Mouse (Mus musculus) liver, embryonic 16.5 days (tissue): Measurements from ENCODE around the gene Mat1a. TPM values are rescaled to one million over a fixed set of nuclear protein-coding genes. Genes with fewer than 3 reads are reported as not detected.

Source experiments
- ATAC-seq: fragments of 200-750 bp; cut with Nextera tagmentation; 2 replicates; pipeline ENCODE4 v1.8.0; 2017; ENCODE audit warnings: low read depth, mild to moderate bottlenecking, moderate number of reproducible peaks, moderate library complexity
- H3K27ac ChIP-seq: fragments of 300-500 bp; sonication (generic); 2 replicates; pipeline ENCODE4 v1.5.1; 2014; ENCODE audit warnings: mild to moderate bottlenecking, low read length
- H3K27me3 ChIP-seq: fragments of 300-500 bp; sonication (generic); 2 replicates; pipeline ENCODE4 v1.6.1; 2014; ENCODE audit warnings: low read depth, low read length, mixed read lengths; ENCODE audit not compliant: control insufficient read depth, insufficient read depth
- H3K36me3 ChIP-seq: fragments of 300-500 bp; sonication (generic); 2 replicates; pipeline ENCODE4 v1.6.1; 2014; ENCODE audit warnings: mild to moderate bottlenecking; ENCODE audit not compliant: control insufficient read depth, insufficient read depth
- H3K4me1 ChIP-seq: fragments of 300-500 bp; sonication (generic); 2 replicates; pipeline ENCODE4 v1.6.1; 2014; ENCODE audit warnings: low read depth, low read length, mixed read lengths; ENCODE audit not compliant: control insufficient read depth
- H3K4me2 ChIP-seq: fragments of 300-500 bp; sonication (generic); 2 replicates; pipeline ENCODE4 v1.6.1; 2014; ENCODE audit warnings: low read depth, low read length, mixed read lengths
- H3K4me3 ChIP-seq: fragments of 300-500 bp; sonication (generic); 2 replicates; pipeline ENCODE4 v1.5.1; 2014; ENCODE audit warnings: low read depth, mild to moderate bottlenecking, low read length
- H3K9ac ChIP-seq: fragments of 300-500 bp; sonication (generic); 2 replicates; pipeline ENCODE4 v1.6.1; 2014; ENCODE audit warnings: low read depth, low read length
- H3K9me3 ChIP-seq: fragments of 300-500 bp; sonication (generic); replicated peaks from 2 replicates; pipeline ENCODE4 v1.6.1; 2016; ENCODE audit warnings: low read length; ENCODE audit not compliant: control insufficient read depth
- WGBS: fragments of 180-500 bp; shearing (Covaris S2); extraction: QIAGEN DNeasy Blood & Tissue Kit; methylation state at CpG from one replicate; pipeline ENCODE4 v1.1.7; 2014; ENCODE audit not compliant: insufficient replicate concordance; 5-methylcytosine and 5-hydroxymethylcytosine counted together
- polyA plus RNA-seq: library from polyadenylated mRNA; unstranded; fragments of >200 nt; fragmentation: Nextera tagmentation; extraction: Ambion mirVana; gene quantifications from 2 replicates; pipeline ENCODE4 v1.2.1, GENCODE M21; 2015

The Mat1a gene
- polyA plus RNA-seq, 1 experiment from 2014 or later: 144 TPM

GRCm38 (mm10) chr14:41151220-41151898 lies 46.5 kb downstream of the Mat1a start, which contains the start of gene Mbl1:
Gene Mbl1, plus strand, starts transcription at chr14:41151458.
- no peaks in the 10 kb centered on the region for H3K9me3 ChIP-seq
- H3K4me2 ChIP-seq: peak within 1 kb of the TSS; percentile 22
- H3K9ac ChIP-seq: no peak within 1 kb of the TSS; the same call in 1 of the 2 replicates
- peak within 1 kb of the TSS; percentile 53 for H3K27ac ChIP-seq
- WGBS: 56% methylated on average over 7 of the region's 7 CpGs
- no peaks in the 10 kb centered on the region for H3K27me3 ChIP-seq
- H3K4me1 ChIP-seq: no peaks in the 10 kb centered on the region
- ATAC-seq: peak; percentile 89
- no peaks in the 10 kb centered on the region for H3K36me3 ChIP-seq
- H3K4me3 ChIP-seq: peak within 1 kb of the TSS; percentile 38

DNA sequence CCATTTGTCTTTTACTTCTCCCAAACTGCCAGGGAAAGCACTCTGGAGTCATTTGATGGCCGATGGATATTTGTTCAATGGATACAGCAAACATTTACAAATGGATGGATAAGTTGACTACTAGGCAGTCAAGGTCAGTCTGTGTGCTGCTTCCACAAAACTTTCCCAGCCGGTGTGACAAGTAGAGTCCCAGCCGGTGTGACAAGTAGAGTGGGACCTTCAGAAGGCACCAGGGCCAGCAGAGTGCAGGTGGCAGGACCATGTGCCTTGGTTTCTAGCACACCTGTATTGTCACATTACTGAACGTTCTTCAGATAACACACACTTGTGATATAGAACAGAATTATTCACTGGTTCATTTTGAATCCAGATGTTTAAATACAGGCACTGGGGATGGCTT lies 55.2 kb downstream of the Mat1a start:
- WGBS: 62% methylated on average over 4 of the region's 4 CpGs
- Histone ChIP-seq H3K4me1 (no peaks in the 10 kb centered on the region), H3K36me3 (no peaks in the 10 kb centered on the region), H3K27ac (no peak overlapping the region; the same call in none of the 2 replicates), H3K9me3 (no peaks in the 10 kb centered on the region), H3K4me3 (no peak overlapping the region), H3K4me2 (no peak overlapping the region), H3K27me3 (no peaks in the 10 kb centered on the region), H3K9ac (no peak overlapping the region)
- no peak for ATAC-seq

DNA sequence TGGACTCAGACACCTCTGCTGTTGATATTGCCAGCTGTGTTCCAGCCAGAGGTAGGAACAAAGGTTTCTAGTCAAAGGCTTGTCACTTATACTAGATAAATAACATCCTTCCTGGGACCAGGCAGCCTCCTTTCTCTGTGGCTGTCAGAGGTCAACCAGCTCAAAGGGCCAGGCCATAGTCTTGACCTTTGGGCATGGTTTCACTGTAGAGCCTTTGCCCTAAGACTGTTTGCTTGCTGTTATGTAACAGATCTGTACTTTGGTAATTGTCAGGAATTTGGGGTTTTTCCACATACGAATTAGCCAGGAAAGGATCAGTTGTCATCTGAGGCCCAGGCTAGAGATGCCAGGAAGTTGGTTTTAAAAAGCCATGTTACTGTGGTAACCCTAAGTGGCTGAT lies 55.9 kb downstream of the Mat1a start:
- Histone ChIP-seq H3K36me3 (no peaks in the 10 kb centered on the region), H3K9me3 (no peaks in the 10 kb centered on the region), H3K27ac (peak overlapping the region; percentile 65), H3K27me3 (no peaks in the 10 kb centered on the region), H3K4me1 (no peaks in the 10 kb centered on the region), H3K4me2 (no peak overlapping the region), H3K4me3 (no peak overlapping the region), H3K9ac (no peak overlapping the region)
- WGBS: 19% methylated on average over 1 of the region's 1 CpGs
- peak; percentile 94 for ATAC-seq

- Histone ChIP-seq H3K27me3 (no peaks in the 10 kb centered on the region), H3K9ac (no peak overlapping the region), H3K4me1 (no peaks in the 10 kb centered on the region), H3K4me3 (no peak overlapping the region), H3K9me3 (no peaks in the 10 kb centered on the region), H3K27ac (no peak overlapping the region), H3K36me3 (no peaks in the 10 kb centered on the region), H3K4me2 (no peak overlapping the region)
- ATAC-seq: no peak
- 11% methylated on average over 2 of the region's 2 CpGs for WGBS
These were observed 57.8 kb downstream of the Mat1a start for GRCm38 (mm10) chr14:41162663-41163062.

- no peaks in the 10 kb centered on the region for H3K9me3 ChIP-seq
- H3K4me1 ChIP-seq: no peaks in the 10 kb centered on the region
- no peaks in the 10 kb centered on the region for H3K27me3 ChIP-seq
- WGBS: 27% methylated on average over 5 of the region's 5 CpGs
- H3K36me3 ChIP-seq: no peaks in the 10 kb centered on the region
- H3K4me3 ChIP-seq: no peak overlapping the region
- H3K27ac ChIP-seq: no peak overlapping the region
- no peak overlapping the region for H3K9ac ChIP-seq
- no peak overlapping the region for H3K4me2 ChIP-seq
- ATAC-seq: no peak
These were observed 62.4 kb downstream of the Mat1a start for GRCm38 (mm10) chr14:41167278-41167677.

DNA sequence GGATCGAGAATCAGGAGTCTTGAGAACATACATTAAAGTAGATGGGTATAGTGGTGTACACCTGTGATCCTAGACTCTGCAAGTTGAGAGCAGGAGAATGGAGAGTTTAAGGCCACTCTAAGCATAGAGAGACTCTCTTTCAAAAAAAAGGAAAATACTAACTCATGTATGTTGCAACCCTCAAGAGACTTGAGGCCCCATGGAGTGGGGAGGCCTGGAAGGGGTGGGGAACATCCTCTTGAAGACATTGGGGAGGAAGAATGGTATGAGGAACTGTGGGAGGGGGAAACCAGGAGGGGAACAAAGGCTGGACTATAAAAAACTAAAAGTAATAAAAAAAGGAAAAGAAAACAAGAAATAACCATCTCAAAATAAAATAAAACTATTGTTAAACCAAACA lies 63.7 kb downstream of the Mat1a start:
- Histone ChIP-seq H3K36me3 (no peaks in the 10 kb centered on the region), H3K4me3 (no peak overlapping the region), H3K4me1 (no peaks in the 10 kb centered on the region), H3K27ac (no peak overlapping the region), H3K9ac (no peak overlapping the region), H3K27me3 (no peaks in the 10 kb centered on the region), H3K4me2 (no peak overlapping the region), H3K9me3 (no peaks in the 10 kb centered on the region)
- no peak for ATAC-seq
- 66% methylated on average over 1 of the region's 1 CpGs for WGBS

DNA sequence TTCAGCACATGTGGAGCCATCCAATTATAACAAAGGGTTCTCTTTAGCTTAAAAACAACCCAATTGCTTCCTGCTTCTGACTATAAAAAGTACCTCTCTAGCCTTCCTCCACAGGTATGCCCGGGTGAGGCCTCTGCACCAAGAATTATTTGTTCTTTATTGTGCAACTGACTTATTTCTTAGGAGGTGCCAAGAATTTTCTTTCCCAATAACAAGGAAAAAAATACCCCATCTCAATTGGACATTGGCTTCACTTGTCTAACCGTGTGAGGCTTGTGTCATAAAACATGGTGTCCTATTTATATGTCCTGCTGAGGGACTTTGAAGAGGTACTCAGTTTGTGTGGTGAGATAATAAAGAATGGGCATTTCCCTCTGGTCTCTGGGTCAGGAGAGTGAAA lies 65.7 kb downstream of the Mat1a start:
- ATAC-seq: no peak

More for the DNA sequence above, 65.7 kb downstream of the Mat1a start:
- H3K27me3 ChIP-seq: no peaks in the 10 kb centered on the region
- no peak overlapping the region for H3K27ac ChIP-seq
- no peaks in the 10 kb centered on the region for H3K4me1 ChIP-seq
- WGBS: 46% methylated on average over 2 of the region's 2 CpGs
- no peak overlapping the region for H3K9ac ChIP-seq
- H3K4me3 ChIP-seq: no peak overlapping the region
- no peaks in the 10 kb centered on the region for H3K9me3 ChIP-seq
- no peaks in the 10 kb centered on the region for H3K36me3 ChIP-seq
- H3K4me2 ChIP-seq: no peak overlapping the region

Other genes with a start within 250 kb of the Mat1a start
- gene Sh2d4b, start 211.8 kb upstream of the Mat1a start, polyA plus RNA-seq: 0.05 and 0.08 TPM in 2 replicates
- 29.1 and 30.0 TPM in 2 replicates for gene Tspan14, start 138.2 kb upstream of the Mat1a start, polyA plus RNA-seq
- 92.7 and 96.5 TPM in 2 replicates for gene Fam213a, start 91.2 kb upstream of the Mat1a start, polyA plus RNA-seq
- not detected in 2 replicates for gene Dydc2, start 35.8 kb upstream of the Mat1a start, polyA plus RNA-seq
- not detected in 2 replicates for gene Dydc1, start 32.1 kb upstream of the Mat1a start, polyA plus RNA-seq
- gene Sftpa1, start 26.7 kb downstream of the Mat1a start, polyA plus RNA-seq: 0.11 and 0.21 TPM in 2 replicates
- 34.3 and 36.5 TPM in 2 replicates for gene Mbl1, start 46.4 kb downstream of the Mat1a start, polyA plus RNA-seq
- 0.17 and 0.28 TPM in 2 replicates for gene Sftpd, start 80.1 kb downstream of the Mat1a start, polyA plus RNA-seq
- not detected in 2 replicates for gene Gm2832, start 173.8 kb downstream of the Mat1a start, polyA plus RNA-seq
- gene Gm5798, start 243.6 kb downstream of the Mat1a start, polyA plus RNA-seq: not detected in 2 replicates